Mouse (Mus musculus): ENCODE results near the gene Agrn. TPM values are rescaled to one million over a fixed set of nuclear protein-coding genes. Genes with fewer than 3 reads are reported as not detected.

Gene Agrn
- polyA plus RNA-seq, 1 experiment = 8.8 TPM

DNA sequence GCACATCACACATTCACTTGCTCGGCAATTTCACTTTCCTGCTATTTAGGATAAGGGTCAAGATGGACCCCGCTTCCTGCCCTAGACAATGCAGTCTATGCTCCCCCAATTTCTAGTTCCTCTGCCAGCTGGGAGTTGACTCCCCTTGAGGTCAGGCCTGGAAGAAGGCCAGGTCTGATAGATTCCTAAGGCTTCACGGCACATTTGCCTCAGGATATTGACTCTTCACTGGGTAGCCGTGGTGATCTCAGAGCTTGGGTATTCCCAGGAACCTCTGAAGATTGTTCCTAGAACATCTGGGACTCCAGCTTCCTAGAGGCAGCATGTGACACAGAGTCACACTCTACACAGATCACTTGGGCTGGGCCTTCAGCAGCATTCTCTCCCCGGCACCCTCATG is 68.5 kb downstream of the Agrn start:
- H3K4me1 ChIP-seq (ENCODE audit: control insufficient read depth, insufficient read depth, low read length) = no peaks in the 10 kb centered on the region
- TF ChIP-seq POLR2A (IDR thresholded peaks at IDR 0.05; ENCODE audit: control insufficient read depth, low read depth, low read length) = no peak
- TF ChIP-seq CTCF (IDR thresholded peaks at IDR 0.05; ENCODE audit: control insufficient read depth, insufficient read depth, insufficient replicate concordance, low read depth, low read length) = no peak
- H3K27me3 ChIP-seq (ENCODE audit: control insufficient read depth, insufficient read depth, low read length) = no peaks in the 10 kb centered on the region
- H3K36me3 ChIP-seq (ENCODE audit: control insufficient read depth, insufficient read depth, low read length) = no peaks in the 10 kb centered on the region; the same call in 1 of the 2 replicates
- H3K27ac ChIP-seq (ENCODE audit: control insufficient read depth, insufficient read depth, low read depth, low read length) = no peak overlapping the region
- no peak overlapping the region for H3K4me3 ChIP-seq (ENCODE audit: control insufficient read depth, low read depth, low read length)

DNA sequence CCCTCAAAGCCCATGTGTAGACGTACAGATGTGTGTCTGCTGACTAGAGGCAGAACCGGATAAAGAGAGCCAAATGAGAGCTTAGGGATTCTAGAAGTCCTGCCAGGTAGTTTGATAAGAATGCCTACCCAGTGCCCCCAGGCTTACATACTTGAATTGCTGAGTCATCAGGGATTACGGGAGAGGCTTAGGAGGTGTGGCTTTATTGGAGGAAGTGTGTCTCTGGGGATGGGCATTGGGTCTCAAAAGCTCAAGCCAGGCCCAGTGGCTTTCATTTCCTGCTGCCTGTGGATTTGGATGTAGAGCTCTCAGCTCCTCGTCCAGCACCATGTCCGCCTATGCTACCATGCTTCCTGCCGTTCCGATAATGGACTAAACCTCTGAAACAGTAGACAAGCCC is 70.4 kb downstream of the Agrn start:
- H3K27me3 ChIP-seq (ENCODE audit: control insufficient read depth, insufficient read depth, low read length) = no peaks in the 10 kb centered on the region
- no peak for TF ChIP-seq POLR2A (IDR thresholded peaks at IDR 0.05; ENCODE audit: control insufficient read depth, low read depth, low read length)
- no peak for TF ChIP-seq CTCF (IDR thresholded peaks at IDR 0.05; ENCODE audit: control insufficient read depth, insufficient read depth, insufficient replicate concordance, low read depth, low read length)
- H3K36me3 ChIP-seq (ENCODE audit: control insufficient read depth, insufficient read depth, low read length) = no peaks in the 10 kb centered on the region; the same call in 1 of the 2 replicates
- no peak overlapping the region for H3K4me3 ChIP-seq (ENCODE audit: control insufficient read depth, low read depth, low read length)
- H3K27ac ChIP-seq (ENCODE audit: control insufficient read depth, insufficient read depth, low read depth, low read length) = no peak overlapping the region
- H3K4me1 ChIP-seq (ENCODE audit: control insufficient read depth, insufficient read depth, low read length) = no peaks in the 10 kb centered on the region

DNA sequence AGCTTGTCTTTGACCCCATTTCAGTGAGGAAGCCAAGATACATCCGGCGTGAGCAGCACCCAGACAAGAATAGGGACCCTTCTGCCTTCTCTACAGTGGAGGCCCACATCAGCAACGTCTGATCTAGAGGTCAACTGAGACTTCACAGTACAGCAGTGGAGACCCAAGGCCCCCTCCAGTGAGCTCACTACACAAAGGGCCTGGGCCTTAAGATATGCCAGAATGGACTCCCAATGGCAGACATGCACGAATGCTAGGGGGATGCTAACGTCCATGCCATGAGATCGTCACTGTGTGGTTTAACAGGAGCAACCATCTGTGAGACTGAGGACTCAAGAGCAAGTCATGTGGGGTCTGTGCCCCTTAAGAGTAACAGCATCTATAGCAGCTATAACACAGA is 71.9 kb downstream of the Agrn start:
- H3K27ac ChIP-seq (ENCODE audit: control insufficient read depth, insufficient read depth, low read depth, low read length) = no peak overlapping the region
- H3K4me3 ChIP-seq (ENCODE audit: control insufficient read depth, low read depth, low read length) = no peak overlapping the region
- no peaks in the 10 kb centered on the region; the same call in none of the 2 replicates for H3K36me3 ChIP-seq (ENCODE audit: control insufficient read depth, insufficient read depth, low read length)
- no peak for TF ChIP-seq POLR2A (IDR thresholded peaks at IDR 0.05; ENCODE audit: control insufficient read depth, low read depth, low read length)
- TF ChIP-seq CTCF (IDR thresholded peaks at IDR 0.05; ENCODE audit: control insufficient read depth, insufficient read depth, insufficient replicate concordance, low read depth, low read length) = no peak
- H3K4me1 ChIP-seq (ENCODE audit: control insufficient read depth, insufficient read depth, low read length) = no peaks in the 10 kb centered on the region
- no peaks in the 10 kb centered on the region for H3K27me3 ChIP-seq (ENCODE audit: control insufficient read depth, insufficient read depth, low read length)

DNA sequence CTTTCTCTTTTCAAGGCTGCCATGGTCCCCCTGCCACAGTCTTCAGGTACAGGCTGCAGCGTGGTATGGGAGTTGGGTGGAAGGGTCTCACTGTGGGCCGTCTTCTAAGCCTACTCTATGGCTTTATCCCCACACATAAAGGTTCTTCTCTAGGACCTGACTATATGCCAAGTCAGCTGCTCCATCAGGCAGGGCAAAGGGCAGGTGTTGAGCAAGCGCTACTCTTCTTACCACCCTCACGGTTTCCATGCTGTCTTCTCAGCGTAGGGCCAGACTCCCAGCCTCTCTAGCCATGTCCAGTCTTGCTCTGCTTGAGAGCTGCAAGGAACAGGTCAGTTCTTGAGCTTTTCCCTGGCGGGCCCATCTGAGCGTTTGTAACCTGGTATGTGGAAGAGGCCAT is 73.2 kb downstream of the Agrn start:
- H3K4me1 ChIP-seq (ENCODE audit: control insufficient read depth, insufficient read depth, low read length) = no peaks in the 10 kb centered on the region
- H3K4me3 ChIP-seq (ENCODE audit: control insufficient read depth, low read depth, low read length) = no peak overlapping the region
- H3K36me3 ChIP-seq (ENCODE audit: control insufficient read depth, insufficient read depth, low read length) = no peaks in the 10 kb centered on the region; the same call in none of the 2 replicates
- no peaks in the 10 kb centered on the region for H3K27me3 ChIP-seq (ENCODE audit: control insufficient read depth, insufficient read depth, low read length)
- H3K27ac ChIP-seq (ENCODE audit: control insufficient read depth, insufficient read depth, low read depth, low read length) = no peak overlapping the region
- TF ChIP-seq POLR2A (IDR thresholded peaks at IDR 0.05; ENCODE audit: control insufficient read depth, low read depth, low read length) (no peak), CTCF (IDR thresholded peaks at IDR 0.05; ENCODE audit: control insufficient read depth, insufficient read depth, insufficient replicate concordance, low read depth, low read length) (no peak)

Other genes with a start within 250 kb of the Agrn start
- gene C1qtnf12, start 235.2 kb downstream of the Agrn start, polyA plus RNA-seq (2012; rRNA removed) = 30.7 and 31.6 TPM in 2 replicates
- gene B3galt6, start 204.8 kb downstream of the Agrn start, polyA plus RNA-seq (2012; rRNA removed) = 2.4 and 2.5 TPM in 2 replicates
- 47.6 and 50.5 TPM in 2 replicates for gene Sdf4, start 204.6 kb downstream of the Agrn start, polyA plus RNA-seq (2012; rRNA removed)
- gene Tnfrsf4, start 183.6 kb downstream of the Agrn start, polyA plus RNA-seq (2012; rRNA removed) = 2.8 and 3.4 TPM in 2 replicates
- not detected in 2 replicates for gene Tnfrsf18, start 171.3 kb downstream of the Agrn start, polyA plus RNA-seq (2012; rRNA removed)
- gene Ttll10, start 138.1 kb downstream of the Agrn start, polyA plus RNA-seq (2012; rRNA removed) = 641 and 673 TPM in 2 replicates
- 104 and 121 TPM in 2 replicates for gene 9430015G10Rik, start 87.5 kb downstream of the Agrn start, polyA plus RNA-seq (2012; rRNA removed)
- 0.72 and 0.85 TPM in 2 replicates for gene Rnf223, start 67.0 kb downstream of the Agrn start, polyA plus RNA-seq (2012; rRNA removed)
- 0.35 and 0.95 TPM in 2 replicates for gene Isg15, start 3.3 kb upstream of the Agrn start, polyA plus RNA-seq (2012; rRNA removed)
- 0.06 and 0.24 TPM in 2 replicates for gene AW011738, start 5.8 kb upstream of the Agrn start, polyA plus RNA-seq (2012; rRNA removed)
- not detected in 2 replicates for gene Perm1, start 18.4 kb upstream of the Agrn start, polyA plus RNA-seq (2012; rRNA removed)
- 40.2 and 42.7 TPM in 2 replicates for gene Plekhn1, start 37.4 kb upstream of the Agrn start, polyA plus RNA-seq (2012; rRNA removed)
- 13.0 and 13.6 TPM in 2 replicates for gene Noc2l, start 38.5 kb upstream of the Agrn start, polyA plus RNA-seq (2012; rRNA removed)
- 3.0 and 4.7 TPM in 2 replicates for gene Samd11, start 58.2 kb upstream of the Agrn start, polyA plus RNA-seq (2012; rRNA removed)
- gene Vmn2r-ps159, start 133.6 kb upstream of the Agrn start, polyA plus RNA-seq (2012; rRNA removed) = 0.73 and 0.79 TPM in 2 replicates